Mouse (Mus musculus) kidney, embryonic 16.5 days (tissue): ENCODE measurements around the gene Cutal. TPM values are rescaled to one million over a fixed set of nuclear protein-coding genes. Genes with fewer than 3 reads are reported as not detected.
A peak's percentile ranks its signal among the peaks of the same experiment; 100 is the strongest.

Experiments used
- ATAC-seq: fragments of 200-750 bp; cut with Nextera tagmentation; 2 replicates; pipeline ENCODE4 v1.8.0; 2017; ENCODE audit warnings: moderate TSS enrichment; ENCODE audit not compliant: low FRiP score, low TSS enrichment
- H3K27ac ChIP-seq: fragments of 300-500 bp; sonication (generic); 2 replicates; pipeline ENCODE4 v1.5.1; 2014; ENCODE audit warnings: low read length
- H3K27me3 ChIP-seq: fragments of 300-500 bp; sonication (generic); 2 replicates; pipeline ENCODE4 v1.6.1; 2014; ENCODE audit warnings: low read length, control low read depth, mixed read lengths; ENCODE audit not compliant: insufficient read depth
- H3K36me3 ChIP-seq: fragments of 300-500 bp; sonication (generic); 2 replicates; pipeline ENCODE4 v1.6.1; 2014; ENCODE audit warnings: low read length, control low read depth, mixed read lengths; ENCODE audit not compliant: insufficient read depth
- H3K4me1 ChIP-seq: fragments of 300-500 bp; sonication (generic); 2 replicates; pipeline ENCODE4 v1.6.1; 2014; ENCODE audit warnings: low read length, control low read depth, mixed read lengths; ENCODE audit not compliant: insufficient read depth
- H3K4me2 ChIP-seq: fragments of 300-500 bp; sonication (generic); replicated peaks from 2 replicates; pipeline ENCODE4 v1.6.1; 2014; ENCODE audit warnings: low read depth, low read length
- H3K4me3 ChIP-seq: fragments of 300-500 bp; sonication (generic); 2 replicates; pipeline ENCODE4 v1.5.1; 2014; ENCODE audit warnings: mild to moderate bottlenecking, low read length
- H3K9ac ChIP-seq: fragments of 300-500 bp; sonication (generic); replicated peaks from 2 replicates; pipeline ENCODE4 v1.6.1; 2014; ENCODE audit warnings: low read length
- H3K9me3 ChIP-seq: fragments of 300-500 bp; sonication (generic); 2 replicates; pipeline ENCODE4 v1.6.1; 2016; ENCODE audit warnings: low read length, control low read depth
- WGBS: fragments of 180-500 bp; shearing (Covaris S2); extraction: QIAGEN DNeasy Blood & Tissue Kit; methylation state at CpG from one replicate; pipeline ENCODE4 v1.1.7; 2014; 5-methylcytosine and 5-hydroxymethylcytosine counted together
- polyA plus RNA-seq: library from polyadenylated mRNA; unstranded; fragments of >200 nt; fragmentation: Nextera tagmentation; extraction: Ambion mirVana; gene quantifications from 2 replicates; pipeline ENCODE4 v1.2.1, GENCODE M21; 2015

Gene Cutal
- polyA plus RNA-seq, 1 experiment from 2014 or later: 13.6 TPM

DNA sequence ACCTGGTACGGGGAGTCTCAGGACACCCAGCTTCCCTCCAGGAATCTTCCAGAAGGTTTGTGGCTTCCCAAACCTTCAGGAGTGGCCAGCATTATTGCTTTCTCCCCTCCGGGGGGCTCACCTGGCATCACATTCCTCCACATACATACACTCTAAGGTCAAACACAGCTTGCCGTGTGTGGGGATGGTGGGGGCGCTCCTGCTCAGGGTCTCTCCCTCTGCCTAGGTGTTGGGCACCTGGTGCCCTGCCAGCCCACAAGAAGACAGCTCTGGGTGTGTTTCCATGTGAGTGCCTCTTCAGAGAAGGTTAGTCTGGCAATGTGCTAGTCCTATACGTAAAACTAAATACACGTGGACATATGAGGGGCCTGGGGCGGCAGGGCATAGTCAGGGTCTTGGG, 38.4 kb downstream of the Cutal start:
- peak overlapping the region; percentile 99 for H3K4me2 ChIP-seq
- peak overlapping the region; percentile 81 for H3K9ac ChIP-seq
- 0 out of 2 replicates have a peak, but pooled peaks have one; percentile 6 for ATAC-seq
- H3K36me3 ChIP-seq: 0 out of 2 replicates have a peak, but pooled peaks cover 4% of the 10 kb centered on the region
- peak overlapping the region; percentile 79 for H3K27ac ChIP-seq
- no peaks in the 10 kb centered on the region; the same call in 1 of the 2 replicates for H3K27me3 ChIP-seq
- H3K9me3 ChIP-seq: no peaks in the 10 kb centered on the region
- WGBS: 25% methylated on average over 7 of the region's 7 CpGs
- peak overlapping the region; percentile 76 for H3K4me3 ChIP-seq
- H3K4me1 ChIP-seq: peaks cover 20% of the 10 kb centered on the region

DNA sequence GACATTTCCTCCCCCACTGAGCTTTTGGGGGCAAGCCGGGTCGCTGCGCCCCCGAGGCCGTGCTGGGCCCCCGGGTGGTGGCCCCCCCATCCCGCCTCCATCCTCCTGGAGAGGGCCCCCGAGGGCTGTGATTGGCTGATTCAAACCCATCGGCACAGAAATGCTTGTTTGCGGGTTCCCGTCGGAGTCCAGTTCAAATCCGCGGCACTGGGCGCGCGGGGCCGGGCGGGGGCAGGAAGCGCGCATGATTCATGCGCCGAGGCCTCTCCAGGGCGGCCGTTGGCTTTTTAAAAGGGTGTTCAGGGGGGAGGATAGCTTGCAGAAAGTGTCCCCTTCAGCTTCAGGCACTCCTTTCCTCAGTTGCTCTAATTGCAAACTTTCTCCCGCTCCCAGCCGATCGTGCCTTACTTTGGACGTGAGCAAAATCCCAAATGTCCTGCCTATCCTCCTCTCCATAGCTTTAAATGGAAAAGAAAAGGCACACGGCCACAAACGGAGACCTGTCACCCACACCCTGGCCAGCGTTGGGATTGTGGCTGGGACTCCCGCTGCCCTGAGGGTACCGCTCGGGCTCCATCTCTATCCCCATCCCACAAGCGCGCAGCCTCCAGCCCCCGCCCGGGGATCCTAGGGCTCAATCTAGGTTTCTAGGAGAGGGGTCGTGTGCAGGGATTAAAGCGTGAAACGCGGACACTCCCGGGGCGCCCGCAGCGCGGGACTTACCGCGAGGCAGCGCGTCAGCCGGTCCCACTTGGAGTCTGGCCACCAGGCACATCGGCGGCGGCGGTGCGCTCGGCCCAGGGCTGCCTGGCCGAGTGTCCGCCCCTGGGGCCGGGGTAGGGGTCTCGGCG, 39.2 kb downstream of the Cutal start, which contains the start of gene Phf19:
Gene Phf19 (minus strand): TSS at position 809 of the 851 bp plus-strand sequence.
- H3K9ac ChIP-seq: peak within 1 kb of the TSS; percentile 81
- H3K27me3 ChIP-seq: no peaks in the 10 kb centered on the region; the same call in 1 of the 2 replicates
- H3K9me3 ChIP-seq: no peaks in the 10 kb centered on the region
- 1% methylated on average over 58 of the region's 64 CpGs for WGBS
- 0 out of 2 replicates have a peak, but pooled peaks cover 4% of the 10 kb centered on the region for H3K36me3 ChIP-seq
- peak within 1 kb of the TSS; percentile 79 for H3K27ac ChIP-seq
- peak; percentile 44 for ATAC-seq
- H3K4me2 ChIP-seq: peak within 1 kb of the TSS; percentile 99
- peaks cover 20% of the 10 kb centered on the region for H3K4me1 ChIP-seq
- H3K4me3 ChIP-seq: peak within 1 kb of the TSS; percentile 76

DNA sequence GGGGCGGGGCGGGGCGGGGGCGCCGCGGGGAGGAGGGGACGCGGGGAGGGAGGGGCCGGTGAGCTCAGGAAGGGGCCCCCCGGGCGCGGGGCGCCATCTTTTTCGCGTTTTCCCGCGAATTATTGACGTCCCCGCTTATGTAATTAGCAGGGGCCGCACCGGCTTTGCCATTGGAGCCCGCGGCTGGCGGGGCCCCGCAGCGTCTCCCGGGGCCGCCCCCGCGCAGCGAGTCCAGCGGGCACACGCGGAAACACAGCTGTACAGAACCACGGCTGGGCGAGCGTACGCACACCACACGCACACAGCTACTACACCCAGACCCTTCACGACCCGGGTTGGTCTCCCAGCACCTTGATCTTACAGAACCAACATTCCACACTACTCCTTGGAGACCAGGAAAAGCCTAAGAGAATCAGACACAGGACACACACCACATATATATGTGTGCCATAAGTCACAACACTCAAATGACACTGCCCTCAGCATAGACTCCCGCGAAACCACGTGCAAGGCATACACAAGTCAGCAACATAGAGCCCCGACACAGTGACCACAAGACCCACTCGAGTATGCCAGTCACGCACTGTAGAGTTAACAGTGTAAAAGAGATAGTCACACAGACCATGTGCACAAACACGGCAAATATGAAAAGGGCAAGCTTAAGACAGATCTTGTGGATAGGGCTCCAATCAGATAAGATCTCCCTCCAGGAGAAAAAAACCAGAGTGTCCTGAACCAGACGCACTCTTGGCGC, 40.0 kb downstream of the Cutal start:
- Histone ChIP-seq H3K9me3 (no peaks in the 10 kb centered on the region), H3K4me3 (peak overlapping the region; percentile 76), H3K4me1 (peaks cover 20% of the 10 kb centered on the region), H3K27ac (peak overlapping the region; percentile 76; the same call in 1 of the 2 replicates), H3K9ac (peak overlapping the region; percentile 81), H3K27me3 (no peaks in the 10 kb centered on the region; the same call in 1 of the 2 replicates), H3K36me3 (0 out of 2 replicates have a peak, but pooled peaks cover 4% of the 10 kb centered on the region), H3K4me2 (peak overlapping the region; percentile 99)
- WGBS: 3% methylated on average over 37 of the region's 50 CpGs
- ATAC-seq: peak; percentile 76

DNA sequence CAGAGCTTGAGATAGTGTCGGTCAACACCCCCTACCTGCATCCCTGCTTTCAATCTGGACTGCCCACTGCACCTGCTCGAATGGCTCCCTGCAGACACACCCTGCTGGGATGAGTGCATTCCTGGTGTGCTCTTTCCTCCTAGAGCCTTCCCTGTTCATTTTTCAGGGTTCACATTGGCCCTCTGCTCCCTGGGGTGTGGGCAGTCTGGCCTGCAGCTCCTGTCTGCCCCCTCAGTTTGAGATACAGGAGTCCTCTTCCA, 40.6 kb downstream of the Cutal start:
- ATAC-seq: peak; percentile 28; the same call in 1 of the 2 replicates
- peak overlapping the region; percentile 76 for H3K4me3 ChIP-seq

DNA sequence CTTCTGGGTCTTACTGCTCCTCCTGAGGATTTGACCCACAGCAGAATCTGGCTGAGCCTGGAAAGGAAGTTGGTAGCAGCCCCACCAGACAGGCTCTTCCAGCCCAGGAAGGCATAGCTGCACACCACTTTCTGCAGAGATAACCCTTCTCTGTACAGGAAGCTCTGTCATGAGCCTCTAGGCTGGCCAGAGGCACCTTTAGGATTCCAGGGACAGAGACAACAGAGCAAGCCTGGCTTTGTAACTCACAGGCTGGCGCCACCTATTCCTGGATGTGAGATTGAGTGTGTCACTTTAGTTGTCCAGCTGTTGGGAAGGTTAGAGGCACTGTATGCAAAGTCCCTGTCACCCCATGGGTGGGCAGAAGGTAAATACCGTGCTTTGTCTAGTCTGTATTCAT, 40.9 kb downstream of the Cutal start:
- Histone ChIP-seq H3K4me1 (peaks cover 20% of the 10 kb centered on the region), H3K4me3 (no peak overlapping the region), H3K9me3 (no peaks in the 10 kb centered on the region), H3K27me3 (no peaks in the 10 kb centered on the region; the same call in 1 of the 2 replicates), H3K9ac (no peak overlapping the region), H3K4me2 (no peak overlapping the region), H3K36me3 (no peaks in the 10 kb centered on the region), H3K27ac (peak overlapping the region; percentile 76; the same call in 1 of the 2 replicates)
- 0 out of 2 replicates have a peak, but pooled peaks have one; percentile 14 for ATAC-seq
- 65% methylated on average over 2 of the region's 2 CpGs for WGBS

More for the DNA sequence above, 40.6 kb downstream of the Cutal start:
- H3K9me3 ChIP-seq: no peaks in the 10 kb centered on the region
- H3K4me2 ChIP-seq: peak overlapping the region; percentile 99; the same call in 1 of the 2 replicates
- H3K4me1 ChIP-seq: peaks cover 20% of the 10 kb centered on the region
- 13% methylated on average over 2 of the region's 2 CpGs for WGBS
- H3K9ac ChIP-seq: no peak overlapping the region; the same call in 1 of the 2 replicates
- peak overlapping the region; percentile 76; the same call in 1 of the 2 replicates for H3K27ac ChIP-seq
- H3K36me3 ChIP-seq: 0 out of 2 replicates have a peak, but pooled peaks cover 3% of the 10 kb centered on the region
- H3K27me3 ChIP-seq: no peaks in the 10 kb centered on the region; the same call in 1 of the 2 replicates

DNA sequence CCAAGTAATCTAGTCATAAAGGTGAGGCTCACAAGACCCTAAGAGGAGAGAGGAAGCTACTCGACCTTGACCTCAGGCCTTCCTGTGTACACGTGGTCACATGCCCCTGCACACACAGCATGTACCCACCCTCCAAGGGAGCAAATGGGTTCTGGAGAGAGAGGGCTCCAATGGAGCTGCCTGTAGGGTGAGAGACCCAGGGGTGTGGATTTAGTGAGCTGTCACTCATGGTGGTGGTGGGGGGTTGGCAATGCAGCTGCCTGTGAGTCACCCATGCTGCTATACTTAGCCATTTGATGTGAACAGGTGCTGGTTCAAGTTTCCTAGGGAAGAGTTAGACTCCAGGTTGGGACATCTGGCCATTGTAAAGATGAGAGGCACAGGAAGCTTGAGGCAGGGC, 45.9 kb downstream of the Cutal start:
- Histone ChIP-seq H3K4me1 (0 out of 2 replicates have a peak, but pooled peaks cover 1% of the 10 kb centered on the region), H3K36me3 (no peaks in the 10 kb centered on the region), H3K9me3 (no peaks in the 10 kb centered on the region), H3K4me2 (no peak overlapping the region), H3K4me3 (no peak overlapping the region), H3K9ac (no peak overlapping the region), H3K27me3 (no peaks in the 10 kb centered on the region), H3K27ac (no peak overlapping the region)
- no peak for ATAC-seq
- WGBS: 39% methylated on average over 2 of the region's 2 CpGs

DNA sequence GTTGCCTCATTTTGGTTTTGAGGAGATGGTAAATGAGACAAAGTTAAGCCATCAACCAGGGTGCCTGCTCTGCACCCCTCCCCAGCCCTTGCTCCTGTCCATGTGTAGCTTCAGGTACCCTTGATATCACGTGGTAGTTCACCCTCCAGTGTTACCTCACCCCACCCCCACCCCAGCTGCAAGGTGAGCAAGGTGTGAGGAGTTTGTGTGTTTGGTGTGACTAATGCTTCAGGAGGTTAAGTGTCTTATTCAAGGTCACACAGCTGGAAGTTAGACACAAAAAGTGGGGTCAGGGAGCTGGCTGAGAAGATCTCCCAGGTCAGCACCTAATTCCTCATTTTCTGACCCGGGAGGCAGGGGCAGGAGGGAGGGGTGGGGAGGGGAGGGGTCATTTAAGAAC, 48.5 kb downstream of the Cutal start:
- Histone ChIP-seq H3K4me1 (no peaks in the 10 kb centered on the region), H3K9me3 (no peaks in the 10 kb centered on the region), H3K27me3 (no peaks in the 10 kb centered on the region), H3K9ac (no peak overlapping the region), H3K36me3 (no peaks in the 10 kb centered on the region), H3K4me2 (no peak overlapping the region), H3K27ac (no peak overlapping the region), H3K4me3 (no peak overlapping the region)
- WGBS: 25% methylated on average over 2 of the region's 2 CpGs
- no peak for ATAC-seq

DNA sequence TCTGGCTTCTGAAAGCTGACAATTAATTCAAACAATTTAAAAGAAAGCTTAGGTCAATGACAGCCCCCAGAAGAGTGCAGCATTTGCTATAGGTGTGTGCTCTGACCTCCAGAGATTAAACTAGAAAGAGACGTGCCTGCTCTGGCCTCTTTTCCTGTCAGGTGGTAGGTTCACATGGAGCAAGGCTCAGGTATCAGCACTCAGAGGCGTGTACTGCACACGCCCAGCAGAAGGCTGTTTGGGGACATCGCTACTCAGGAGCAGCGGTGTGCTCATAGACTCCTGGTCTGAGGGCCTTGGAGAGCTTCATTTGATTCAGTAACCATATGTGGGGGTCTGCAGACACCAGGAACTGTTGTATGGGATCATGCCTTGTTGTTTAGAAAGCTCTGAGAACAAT, 53.1 kb downstream of the Cutal start:
- H3K36me3 ChIP-seq: no peaks in the 10 kb centered on the region
- no peak overlapping the region for H3K4me2 ChIP-seq
- H3K27me3 ChIP-seq: no peaks in the 10 kb centered on the region
- no peak overlapping the region for H3K27ac ChIP-seq
- no peaks in the 10 kb centered on the region for H3K9me3 ChIP-seq
- no peak for ATAC-seq
- WGBS: 60% methylated on average over 5 of the region's 5 CpGs
- no peak overlapping the region for H3K4me3 ChIP-seq
- no peak overlapping the region for H3K9ac ChIP-seq
- H3K4me1 ChIP-seq: no peaks in the 10 kb centered on the region

DNA sequence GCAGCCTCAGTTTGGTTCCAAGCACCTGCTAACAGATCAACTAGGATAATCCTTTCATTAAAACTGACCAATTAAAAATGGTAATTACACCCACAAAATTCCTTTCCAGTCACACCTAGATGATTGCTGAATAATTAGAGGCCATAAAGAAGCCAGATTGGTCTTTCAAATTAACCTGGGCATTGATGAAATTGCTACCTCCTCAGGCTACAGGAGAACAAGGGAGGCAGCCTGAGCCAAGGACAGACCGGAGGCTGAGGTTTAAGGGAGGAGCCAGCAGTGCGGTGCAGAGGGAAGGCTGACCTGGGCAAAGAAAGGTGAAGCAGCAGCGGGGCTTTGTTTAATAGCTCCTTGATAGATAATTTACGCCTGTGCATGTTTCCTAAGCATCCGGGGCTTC, 63.3 kb downstream of the Cutal start:
- no peaks in the 10 kb centered on the region for H3K27me3 ChIP-seq
- H3K27ac ChIP-seq: no peak overlapping the region
- WGBS: 12% methylated on average over 5 of the region's 5 CpGs
- no peak overlapping the region for H3K4me2 ChIP-seq
- no peaks in the 10 kb centered on the region for H3K9me3 ChIP-seq
- H3K4me1 ChIP-seq: peaks cover 21% of the 10 kb centered on the region
- no peak overlapping the region for H3K4me3 ChIP-seq
- H3K9ac ChIP-seq: no peak overlapping the region
- no peaks in the 10 kb centered on the region for H3K36me3 ChIP-seq
- ATAC-seq: no peak
